Mouse (Mus musculus) erythroblast, embryonic 14.5 days (primary cell): ENCODE measurements around the gene Bcam. TPM values are rescaled to one million over a fixed set of nuclear protein-coding genes. Genes with fewer than 3 reads are reported as not detected.

Source experiments
- H3K27me3 ChIP-seq: 2 replicates; pipeline ENCODE4 v1.6.1; 2012; ENCODE audit warnings: inconsistent platforms; ENCODE audit not compliant: control insufficient read depth
- H3K36me3 ChIP-seq: 2 replicates; pipeline ENCODE4 v1.6.1; 2012; ENCODE audit warnings: mild to moderate bottlenecking, inconsistent platforms; ENCODE audit not compliant: control insufficient read depth
- H3K4me1 ChIP-seq: 2 replicates; pipeline ENCODE4 v1.6.1; 2012; ENCODE audit warnings: inconsistent platforms; ENCODE audit not compliant: control insufficient read depth
- H3K4me3 ChIP-seq: replicated peaks from 2 replicates; pipeline ENCODE3; 2012; ENCODE audit warnings: moderate library complexity, mild to moderate bottlenecking, inconsistent platforms
- H3K9me3 ChIP-seq: 2 replicates; pipeline ENCODE4 v1.6.1; 2012; ENCODE audit warnings: low read length, inconsistent platforms, mixed read lengths; ENCODE audit not compliant: control insufficient read depth
- GATA1 ChIP-seq: IDR thresholded peaks from 2 replicates; pipeline ENCODE4 v1.6.1; 2012; ENCODE audit warnings: low read length, inconsistent platforms, mixed read lengths
- TAL1 ChIP-seq: IDR thresholded peaks from 3 replicates; pipeline ENCODE4 v1.6.1; 2012; ENCODE audit warnings: low read length, inconsistent platforms, mixed read lengths
- polyA plus RNA-seq: library from polyadenylated mRNA; stranded (reverse); fragments of >175 nt; gene quantifications from 2 replicates; pipeline ENCODE4 v1.2.3, GENCODE M21; 2012

Gene Bcam
- polyA plus RNA-seq, 1 experiment = not detected

DNA sequence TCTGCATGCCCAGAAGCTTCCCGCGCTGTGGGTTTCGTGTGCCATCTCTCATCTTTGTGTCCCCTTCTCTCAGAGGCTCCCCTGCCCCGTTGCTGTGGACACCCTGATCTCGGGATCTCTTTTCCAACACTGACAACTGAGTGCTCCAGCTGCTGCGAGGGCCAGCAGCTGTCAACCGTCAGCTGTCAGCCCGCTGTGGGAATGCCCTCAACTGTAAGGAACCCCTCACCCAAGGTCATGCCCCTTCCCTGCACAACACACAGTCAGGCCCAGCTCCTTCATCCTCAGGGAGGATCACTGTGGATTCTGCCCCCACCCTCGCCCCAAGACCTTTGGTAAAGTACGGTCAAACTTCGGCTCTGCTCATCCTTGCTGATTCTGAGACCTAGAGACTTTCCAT is 8.5 kb downstream of the Bcam start:
- Histone ChIP-seq H3K4me1 (no peaks in the 10 kb centered on the region), H3K27me3 (no peaks in the 10 kb centered on the region), H3K9me3 (no peaks in the 10 kb centered on the region), H3K36me3 (no peaks in the 10 kb centered on the region), H3K4me3 (no peak overlapping the region)
- TF ChIP-seq TAL1 (no peak), GATA1 (no peak)

DNA sequence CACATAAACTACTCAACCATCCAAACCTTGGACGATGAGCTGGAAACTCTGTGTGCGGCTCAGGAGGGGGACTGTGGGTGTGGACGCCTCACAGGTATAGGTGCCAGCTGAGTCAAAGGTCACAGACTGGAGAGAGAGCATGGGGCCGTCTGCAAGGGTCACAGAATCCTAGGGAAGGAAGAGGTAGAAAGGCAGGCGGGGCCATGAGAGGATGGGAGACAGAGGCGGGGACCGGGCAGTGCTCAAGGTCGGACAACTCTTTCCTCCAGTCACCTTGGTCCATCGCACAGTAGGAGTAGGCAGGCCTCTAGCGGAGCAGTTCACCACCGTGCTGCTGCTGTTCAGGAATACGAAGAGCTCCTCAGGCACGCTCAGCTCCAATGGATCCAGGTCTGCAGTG is 10.8 kb downstream of the Bcam start:
- no peak overlapping the region for H3K4me3 ChIP-seq
- no peak for TF ChIP-seq TAL1
- TF ChIP-seq GATA1 = no peak
- H3K9me3 ChIP-seq = no peaks in the 10 kb centered on the region
- H3K27me3 ChIP-seq = peaks cover 11% of the 10 kb centered on the region
- H3K4me1 ChIP-seq = no peaks in the 10 kb centered on the region
- no peaks in the 10 kb centered on the region for H3K36me3 ChIP-seq

DNA sequence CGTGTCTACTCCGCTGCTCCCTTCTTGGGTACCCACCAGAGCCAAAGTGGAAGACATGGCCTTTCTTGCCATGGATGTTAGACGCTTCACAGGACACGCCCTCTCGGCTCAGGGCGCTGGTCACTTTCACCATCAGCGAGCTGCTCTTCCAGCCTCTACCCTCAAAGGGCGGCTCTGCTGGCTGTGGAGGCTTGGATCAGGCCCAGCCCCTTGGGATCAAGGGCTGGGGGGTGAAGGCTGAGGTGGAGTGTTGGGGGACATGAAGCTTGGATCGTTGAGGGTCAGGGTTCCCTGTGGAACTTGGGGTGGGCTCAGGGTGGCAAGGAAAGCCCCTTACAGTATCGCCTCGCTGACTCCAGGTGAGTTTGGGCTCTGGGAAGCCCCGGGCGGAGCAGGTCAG is 12.2 kb downstream of the Bcam start:
- H3K9me3 ChIP-seq = no peaks in the 10 kb centered on the region
- no peak overlapping the region for H3K4me3 ChIP-seq
- H3K4me1 ChIP-seq = no peaks in the 10 kb centered on the region
- TF ChIP-seq GATA1 = no peak
- no peak for TF ChIP-seq TAL1
- peaks cover 11% of the 10 kb centered on the region for H3K27me3 ChIP-seq
- no peaks in the 10 kb centered on the region for H3K36me3 ChIP-seq

DNA sequence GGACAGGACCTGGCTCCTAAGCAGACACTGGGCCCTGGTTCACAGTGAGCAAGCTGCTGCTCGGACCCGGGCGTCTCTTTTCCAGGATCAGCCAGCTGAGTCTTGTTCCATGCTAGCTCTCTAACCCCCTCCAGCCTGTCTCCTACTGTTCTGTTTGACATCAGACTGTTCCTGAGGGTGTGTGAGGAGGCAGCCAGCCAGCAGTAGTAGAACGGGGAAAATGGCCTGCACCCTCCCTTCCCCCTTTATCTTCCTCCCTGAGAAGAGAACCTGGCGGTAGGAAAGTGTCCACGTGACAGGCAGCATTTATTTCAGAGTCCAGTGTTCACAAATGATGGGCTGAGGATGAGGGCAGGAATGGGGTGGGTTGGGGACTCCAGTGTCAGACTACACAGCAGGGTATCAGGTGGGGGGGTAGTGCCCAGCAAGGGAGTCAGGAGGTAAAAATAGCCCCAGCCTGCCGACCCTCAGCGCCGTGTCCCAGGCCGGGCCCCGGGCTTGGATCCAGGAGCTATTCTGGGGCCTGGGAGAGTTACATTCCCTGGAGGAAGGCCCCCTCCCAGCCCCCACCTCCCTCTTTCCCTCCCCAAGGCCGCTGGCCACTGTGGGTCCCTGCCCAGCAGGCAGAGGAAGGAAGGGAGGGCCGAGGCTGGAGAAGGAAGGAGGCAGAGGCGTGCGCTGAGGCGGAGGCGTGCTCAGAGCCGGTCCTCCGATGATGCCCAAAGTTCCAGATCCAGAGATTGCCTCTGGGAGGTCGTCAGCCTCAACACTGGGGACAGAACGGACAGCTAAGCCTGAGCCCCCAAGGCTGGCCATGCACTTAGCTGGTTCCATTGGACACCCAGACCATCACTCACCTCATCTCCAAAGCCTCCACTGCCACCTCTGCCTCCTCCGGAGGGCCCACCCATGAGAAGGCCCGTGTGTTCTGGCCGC is 14.7 kb downstream of the Bcam start:
- TF ChIP-seq GATA1 = no peak
- no peak for TF ChIP-seq TAL1
- Histone ChIP-seq H3K27me3 (peaks cover 11% of the 10 kb centered on the region), H3K4me3 (no peak overlapping the region), H3K36me3 (no peaks in the 10 kb centered on the region), H3K9me3 (no peaks in the 10 kb centered on the region), H3K4me1 (no peaks in the 10 kb centered on the region)

DNA sequence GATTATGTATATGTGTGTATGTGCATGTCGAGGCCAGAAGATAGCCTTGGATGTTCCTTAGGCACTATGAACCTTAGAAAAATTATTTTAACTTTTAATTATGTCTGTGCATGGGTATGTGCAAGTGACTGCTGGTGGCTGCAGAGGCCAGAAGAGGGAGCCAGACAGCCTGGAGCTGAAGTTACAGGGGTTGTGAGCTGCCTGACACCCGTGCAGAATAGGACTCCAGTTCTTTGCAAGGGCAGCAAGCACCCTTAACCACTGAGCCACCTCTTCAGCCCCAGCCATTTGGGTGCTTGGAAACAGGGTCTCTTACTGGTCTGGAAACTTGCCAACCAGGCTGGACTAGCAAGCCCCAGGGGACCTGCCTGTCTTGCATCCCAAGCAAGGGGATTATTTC is 15.8 kb downstream of the Bcam start:
- Histone ChIP-seq H3K4me3 (no peak overlapping the region), H3K4me1 (peaks cover 10% of the 10 kb centered on the region), H3K36me3 (no peaks in the 10 kb centered on the region), H3K27me3 (peaks cover 11% of the 10 kb centered on the region), H3K9me3 (no peaks in the 10 kb centered on the region)
- no peak for TF ChIP-seq TAL1
- no peak for TF ChIP-seq GATA1

DNA sequence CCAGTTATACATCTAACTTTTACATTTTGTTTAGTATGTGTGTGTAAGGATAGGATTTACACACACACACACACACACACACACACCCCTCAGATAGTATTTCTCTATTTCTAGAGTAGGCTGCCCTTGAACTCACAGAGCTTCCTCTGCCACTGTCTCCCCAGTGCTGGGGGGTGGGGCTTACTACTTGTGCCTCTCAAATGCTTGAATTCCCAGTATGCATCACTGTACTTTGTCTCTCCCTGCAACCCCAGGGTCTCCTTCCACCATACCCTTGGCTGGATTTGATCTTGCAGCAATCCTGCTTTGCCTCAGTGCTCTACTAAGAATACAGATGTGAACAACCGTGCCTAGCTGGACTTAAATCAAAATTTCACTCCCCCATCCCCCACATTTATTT is 16.8 kb downstream of the Bcam start:
- Histone ChIP-seq H3K9me3 (no peaks in the 10 kb centered on the region; the same call in 1 of the 2 replicates), H3K36me3 (no peaks in the 10 kb centered on the region), H3K4me1 (peaks cover 20% of the 10 kb centered on the region), H3K27me3 (peaks cover 11% of the 10 kb centered on the region), H3K4me3 (no peak overlapping the region)
- TF ChIP-seq TAL1 (no peak), GATA1 (no peak)

DNA sequence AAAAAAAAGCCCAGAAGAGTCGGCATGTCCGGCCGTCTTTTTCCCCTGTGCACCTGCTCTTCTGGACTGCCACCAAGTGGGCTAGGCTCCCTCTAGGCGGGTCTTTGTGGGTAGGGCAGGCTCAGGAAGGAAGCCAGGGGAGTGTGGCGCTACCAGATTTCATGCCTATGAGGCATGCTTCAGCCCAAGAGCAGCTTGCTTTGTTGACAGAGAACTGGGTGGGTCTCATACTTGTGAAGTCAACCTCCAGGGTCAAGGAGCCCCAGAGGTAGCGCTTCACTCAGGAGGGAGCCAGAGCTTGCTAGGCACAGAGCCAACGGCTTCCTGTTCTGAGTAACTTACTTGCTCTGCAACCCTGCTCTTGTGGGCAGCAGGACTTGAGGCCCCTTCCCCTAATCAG is 17.2 kb downstream of the Bcam start:
- Histone ChIP-seq H3K4me3 (no peak overlapping the region), H3K27me3 (peaks cover 15% of the 10 kb centered on the region), H3K36me3 (no peaks in the 10 kb centered on the region), H3K9me3 (no peaks in the 10 kb centered on the region; the same call in 1 of the 2 replicates), H3K4me1 (peaks cover 25% of the 10 kb centered on the region)
- no peak for TF ChIP-seq TAL1
- TF ChIP-seq GATA1 = no peak

DNA sequence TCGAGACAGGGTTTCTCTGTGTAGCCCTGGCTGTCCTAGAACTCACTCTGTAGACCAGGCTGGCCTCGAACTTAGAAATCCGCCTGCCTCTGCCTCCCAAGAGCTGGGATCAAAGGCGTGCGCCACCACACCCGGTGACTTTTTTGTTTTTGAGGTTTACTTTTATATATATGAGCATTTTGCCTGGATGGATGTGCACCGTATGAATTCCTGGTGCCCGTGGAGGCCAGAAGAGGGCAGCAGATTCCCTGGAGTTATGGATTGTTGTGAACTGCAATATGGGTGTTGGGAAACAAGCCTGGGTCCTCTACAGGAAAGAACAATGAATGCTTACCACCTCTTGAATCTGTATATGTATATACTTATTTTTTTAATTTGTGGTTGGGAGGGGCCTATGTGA is 18.2 kb downstream of the Bcam start:
- H3K4me3 ChIP-seq = no peak overlapping the region
- H3K27me3 ChIP-seq = peaks cover 17% of the 10 kb centered on the region
- no peaks in the 10 kb centered on the region for H3K36me3 ChIP-seq
- TF ChIP-seq TAL1 (no peak), GATA1 (no peak)
- H3K4me1 ChIP-seq = peaks cover 34% of the 10 kb centered on the region
- H3K9me3 ChIP-seq = no peaks in the 10 kb centered on the region; the same call in 1 of the 2 replicates

DNA sequence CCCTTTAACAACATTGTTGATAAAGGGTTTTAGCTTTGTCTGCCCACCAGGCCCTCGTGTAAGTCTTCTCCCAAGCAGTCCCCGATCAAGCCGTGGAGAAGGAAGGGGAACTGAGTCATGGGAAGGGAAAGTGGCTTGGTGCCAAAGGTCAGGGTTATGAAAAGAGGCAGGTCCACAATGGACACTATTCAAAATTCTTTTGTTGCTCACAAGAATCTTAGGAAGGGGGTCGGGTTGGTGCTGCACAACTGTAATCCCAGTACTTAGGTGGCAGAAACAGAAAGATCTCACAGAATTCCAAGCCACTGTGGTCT is 19.8 kb downstream of the Bcam start:
- Histone ChIP-seq H3K4me3 (no peak overlapping the region), H3K36me3 (no peaks in the 10 kb centered on the region), H3K27me3 (peaks cover 13% of the 10 kb centered on the region), H3K9me3 (no peaks in the 10 kb centered on the region; the same call in 1 of the 2 replicates), H3K4me1 (peaks cover 48% of the 10 kb centered on the region)
- TF ChIP-seq GATA1 (no peak), TAL1 (no peak)
